Mouse (Mus musculus) inflammation-experienced regulatory T-cells, adult 6 months (primary cell): ENCODE results near the gene Fbln1. TPM values are rescaled to one million over a fixed set of nuclear protein-coding genes. Genes with fewer than 3 reads are reported as not detected.
"Not testable (repeated sequence)": the region's sequence is repeated elsewhere in the genome, so short reads cannot be mapped to it uniquely, and the experiment has no call there.

Source experiments
- ATAC-seq: one replicate; pipeline ENCODE4 v1.8.0; 2017
- polyA plus RNA-seq, 3 experiments: library from polyadenylated mRNA; unstranded; fragments of 100-300 nt; shearing (Covaris generic); gene quantifications; one replicate each; pipeline ENCODE4 v1.2.1; 2017

The Fbln1 gene
- polyA plus RNA-seq, 3 experiments from 2014 or later = not detected

DNA sequence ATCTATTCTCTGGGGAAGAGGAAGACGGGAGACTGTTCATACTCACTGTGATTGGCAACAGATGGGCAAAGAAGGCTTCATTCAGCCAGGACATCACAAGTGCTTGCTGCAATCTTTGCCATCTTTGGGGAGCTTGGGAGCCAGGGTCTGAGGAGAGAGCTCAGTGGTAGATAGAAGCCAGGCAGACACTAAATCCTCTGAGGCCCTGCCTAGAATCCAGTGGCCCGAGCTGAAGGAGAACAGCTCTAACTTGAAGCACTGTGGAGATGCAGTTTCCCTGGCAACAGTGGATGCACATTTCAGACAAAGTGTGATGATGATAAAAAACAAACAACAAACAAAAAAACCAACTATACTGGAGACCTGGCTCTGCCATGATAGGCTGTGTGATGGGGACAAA, 90.2 kb downstream of the Fbln1 start:
- no peak for ATAC-seq

DNA sequence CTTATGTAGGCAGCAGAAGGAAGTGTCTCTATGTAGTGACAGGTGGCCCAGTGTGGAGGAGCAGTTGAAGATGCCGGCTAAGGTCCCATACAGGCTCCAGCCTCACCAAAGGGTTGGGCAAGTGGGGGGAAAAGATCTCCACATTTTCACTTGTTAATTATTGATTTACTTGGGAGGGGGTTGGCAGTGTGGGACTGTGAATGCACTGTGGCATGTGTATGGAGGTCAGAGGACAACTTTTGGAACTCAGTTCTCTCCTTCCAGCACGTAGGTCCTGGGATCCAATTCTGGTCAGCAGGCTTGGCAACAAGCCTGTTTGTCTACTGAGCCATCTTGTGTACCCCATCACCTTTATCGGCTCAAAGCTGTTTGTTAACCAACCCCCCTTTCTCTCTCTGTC, 90.8 kb downstream of the Fbln1 start:
- no peak for ATAC-seq

DNA sequence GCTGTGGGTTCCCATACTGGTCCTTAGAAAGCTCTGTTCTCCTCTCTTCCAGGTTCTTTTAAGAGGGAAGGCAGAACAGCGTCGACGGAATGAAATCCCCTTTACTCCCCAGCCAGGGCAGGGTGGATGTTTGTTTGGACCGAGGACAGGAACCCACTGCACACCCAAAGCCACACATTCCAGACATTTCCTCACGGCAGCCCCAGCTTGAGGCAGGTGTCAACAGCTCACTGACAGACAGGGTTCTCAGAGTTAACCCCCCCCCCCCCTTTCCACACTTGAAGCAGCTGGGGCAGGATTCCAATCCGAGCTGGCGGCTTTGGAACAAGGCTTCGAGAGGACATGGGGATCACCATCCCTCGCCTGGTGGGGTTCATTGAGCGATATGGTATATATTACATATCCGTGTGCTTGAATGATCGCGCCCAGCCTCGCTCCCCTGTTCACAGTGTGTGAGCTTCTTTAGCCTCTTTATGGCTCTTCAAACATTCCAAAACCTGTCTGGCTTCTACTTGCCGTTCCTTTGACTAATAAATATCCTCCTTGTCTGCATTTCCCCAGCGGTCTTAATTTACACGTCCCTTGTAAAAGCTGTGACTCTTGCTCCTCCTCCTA, 92.5 kb downstream of the Fbln1 start:
- ATAC-seq = no peak

DNA sequence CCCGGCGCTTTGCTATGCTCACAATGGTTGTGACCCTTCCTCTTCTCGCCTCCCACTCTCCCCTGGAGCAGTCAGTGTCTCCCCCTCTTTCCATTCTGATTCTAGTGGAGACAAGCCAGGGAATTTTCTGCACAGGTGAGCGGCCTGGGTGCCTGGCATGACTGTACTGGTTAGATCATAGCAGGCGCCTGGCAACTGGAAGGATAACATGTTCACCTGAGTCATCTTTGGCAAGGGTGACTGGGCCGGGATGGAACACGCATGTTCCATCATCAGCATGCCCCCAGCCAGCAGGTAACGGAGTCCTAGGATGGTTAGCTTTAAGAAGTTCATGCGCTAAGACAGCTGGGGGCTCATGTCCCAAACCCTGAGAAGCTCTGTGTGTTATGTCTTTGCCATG, 93.2 kb downstream of the Fbln1 start:
- no peak for ATAC-seq

DNA sequence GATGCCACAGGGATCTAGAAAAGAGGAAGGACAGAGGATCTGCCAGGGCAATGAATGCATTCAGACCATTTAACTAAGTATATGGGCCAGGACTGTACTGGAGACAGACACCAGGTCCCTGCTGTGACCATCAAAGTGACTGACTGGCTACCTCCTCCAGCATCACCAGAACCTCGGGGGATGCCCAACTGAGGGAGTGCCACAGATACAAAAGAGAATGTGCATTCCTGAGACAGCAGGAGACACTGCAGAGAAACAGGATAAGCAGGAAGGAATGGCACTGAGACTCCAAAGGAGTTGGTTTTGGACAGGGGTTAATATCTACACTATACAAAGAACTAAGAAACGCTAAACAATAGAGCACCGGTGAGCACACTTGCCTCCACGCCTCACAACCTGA, 97.5 kb downstream of the Fbln1 start:
- no peak for ATAC-seq

DNA sequence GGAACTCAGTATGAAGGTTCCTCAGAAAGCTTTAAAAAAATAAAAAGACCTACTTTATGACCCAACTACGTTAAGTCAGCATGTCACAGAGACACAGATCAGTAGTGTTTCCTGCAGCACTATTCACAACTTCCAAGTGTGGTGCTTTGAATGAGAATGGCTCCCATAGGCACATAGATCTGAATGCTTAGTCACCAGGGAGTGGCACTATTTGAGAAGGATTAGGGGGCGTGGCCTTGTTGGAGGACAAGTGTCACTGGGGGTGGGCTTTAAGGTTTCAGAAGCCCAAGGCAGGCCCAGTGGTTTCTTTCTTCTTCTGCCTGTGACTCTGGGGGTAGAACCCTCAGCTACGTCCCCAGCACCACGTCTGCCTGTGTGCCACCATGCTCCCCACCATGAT, 98.2 kb downstream of the Fbln1 start:
- no peak for ATAC-seq

DNA sequence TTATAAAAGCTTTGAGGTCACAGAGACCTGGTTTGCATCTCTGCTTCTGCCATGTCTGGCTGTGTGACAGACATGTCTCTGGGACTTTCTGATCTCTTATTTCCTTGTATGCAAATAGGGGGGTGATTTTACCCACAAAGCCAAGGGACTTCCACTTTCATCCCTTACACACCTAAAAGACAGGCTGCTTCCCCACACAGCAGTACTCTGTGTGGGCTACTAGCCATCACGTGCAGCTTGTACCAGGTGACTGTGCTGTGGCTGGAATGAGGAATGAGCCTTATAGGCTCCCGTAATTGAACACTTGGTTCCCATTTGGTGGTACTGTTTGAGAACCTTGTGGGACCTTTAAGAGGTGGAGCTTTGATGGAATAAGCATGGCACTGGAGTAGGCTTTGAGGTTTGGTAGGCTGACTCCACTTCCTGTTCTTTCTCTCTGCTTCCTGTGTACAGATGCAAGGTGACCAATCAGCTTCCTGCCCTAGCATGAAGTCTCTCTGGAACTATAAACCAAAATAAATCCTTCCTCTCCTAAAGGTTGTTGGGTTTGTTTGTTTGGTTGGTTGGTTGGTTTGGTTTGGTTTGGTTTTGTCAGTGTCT, 101.4 kb downstream of the Fbln1 start:
- ATAC-seq = no peak

DNA sequence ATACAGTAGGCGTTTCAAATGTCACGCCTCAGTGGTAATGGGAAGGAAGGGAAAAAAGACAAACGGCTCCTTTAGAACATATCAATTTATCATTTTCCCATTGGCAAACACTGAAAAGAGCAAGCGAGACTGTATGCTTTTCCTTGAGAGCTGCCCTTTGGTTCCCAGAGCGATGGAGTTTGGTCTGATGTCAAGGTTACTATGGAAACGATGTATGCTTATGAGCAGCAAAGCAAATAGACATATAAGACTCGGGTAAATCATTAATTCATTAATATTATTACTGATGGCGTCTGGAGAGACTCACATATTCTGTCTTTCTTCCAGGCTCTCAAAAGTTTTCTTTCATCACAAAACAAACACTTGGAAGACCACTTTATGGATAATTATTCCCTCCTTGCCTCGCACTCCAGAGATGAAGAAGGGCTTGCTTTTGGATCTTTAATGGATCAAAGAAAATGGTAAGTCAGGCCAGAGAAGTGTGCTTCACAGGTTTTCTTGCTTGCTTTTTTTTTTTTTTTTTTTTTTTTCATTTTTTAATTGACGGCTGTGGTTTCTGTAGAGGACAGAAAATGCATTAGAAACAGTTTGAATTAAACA, 105.4 kb downstream of the Fbln1 start:
- ATAC-seq = no peak

DNA sequence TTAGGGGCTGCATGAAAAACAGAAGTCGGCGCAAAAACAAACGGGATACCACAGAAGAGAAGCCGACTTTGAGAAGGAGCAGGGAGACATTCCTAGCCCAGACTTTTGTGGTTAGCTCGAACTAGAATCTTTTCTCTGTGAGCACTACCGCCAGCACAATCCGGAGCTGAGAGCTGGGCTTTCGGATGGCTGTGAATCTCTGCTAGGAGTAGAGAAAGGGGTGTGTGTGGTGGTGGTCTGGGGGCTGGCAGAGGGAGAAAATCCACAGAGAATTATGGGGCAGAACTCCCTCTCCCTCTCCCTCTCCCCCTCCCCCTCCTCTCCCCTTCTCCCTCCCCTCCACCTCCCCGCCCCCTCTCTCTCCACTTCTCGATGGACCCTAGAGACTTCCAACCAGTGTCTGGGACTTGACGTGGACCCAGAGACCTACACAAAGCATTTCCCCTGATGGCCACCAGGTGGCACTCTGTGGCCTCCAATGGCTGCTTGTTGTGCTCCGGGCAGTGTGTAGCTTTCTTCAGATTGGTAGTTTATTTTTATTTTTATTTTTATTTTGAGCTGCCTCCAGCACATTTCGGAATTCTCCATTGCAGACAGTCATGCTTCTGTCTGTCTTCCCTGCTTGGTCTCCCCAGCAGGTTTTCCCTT, 109.8 kb downstream of the Fbln1 start:
- ATAC-seq = no peak

DNA sequence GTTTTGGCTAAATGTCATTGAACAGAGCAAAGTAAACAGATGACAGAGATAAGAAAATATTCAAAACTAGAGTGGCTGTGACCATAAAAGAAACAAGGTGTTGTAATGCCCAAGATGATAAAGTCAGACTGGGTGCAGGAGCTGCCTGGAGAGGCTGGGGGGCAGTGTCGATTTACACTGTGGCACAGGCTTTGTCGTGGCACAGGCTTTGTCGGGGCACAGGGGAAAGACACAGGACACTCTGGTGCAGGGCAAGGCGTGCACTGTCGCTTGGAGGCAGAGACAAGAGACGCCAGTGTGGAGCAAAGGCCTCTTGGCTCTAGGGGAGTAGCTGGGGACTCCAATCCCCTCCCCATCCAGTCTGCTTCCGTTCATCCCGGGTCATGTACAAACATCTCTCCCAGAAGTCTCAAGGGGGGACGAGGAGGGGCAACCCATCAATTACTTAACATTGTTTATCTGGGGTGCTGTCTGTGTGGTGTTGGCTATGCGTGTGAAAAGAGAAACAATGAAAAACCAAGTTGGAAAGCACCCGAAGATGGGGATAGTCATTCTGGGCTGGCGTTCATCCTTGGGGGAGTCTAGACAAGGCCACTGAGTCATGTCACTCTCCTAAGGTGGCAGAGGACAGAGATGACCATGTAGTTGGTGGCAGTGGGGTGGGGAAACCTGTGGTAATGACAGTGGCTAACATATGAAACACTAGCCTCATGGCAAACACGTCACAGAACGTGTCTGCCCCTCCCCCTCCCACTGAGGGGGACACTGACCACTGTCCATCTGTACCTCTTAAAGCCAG, 110.8 kb downstream of the Fbln1 start:
- no peak for ATAC-seq

DNA sequence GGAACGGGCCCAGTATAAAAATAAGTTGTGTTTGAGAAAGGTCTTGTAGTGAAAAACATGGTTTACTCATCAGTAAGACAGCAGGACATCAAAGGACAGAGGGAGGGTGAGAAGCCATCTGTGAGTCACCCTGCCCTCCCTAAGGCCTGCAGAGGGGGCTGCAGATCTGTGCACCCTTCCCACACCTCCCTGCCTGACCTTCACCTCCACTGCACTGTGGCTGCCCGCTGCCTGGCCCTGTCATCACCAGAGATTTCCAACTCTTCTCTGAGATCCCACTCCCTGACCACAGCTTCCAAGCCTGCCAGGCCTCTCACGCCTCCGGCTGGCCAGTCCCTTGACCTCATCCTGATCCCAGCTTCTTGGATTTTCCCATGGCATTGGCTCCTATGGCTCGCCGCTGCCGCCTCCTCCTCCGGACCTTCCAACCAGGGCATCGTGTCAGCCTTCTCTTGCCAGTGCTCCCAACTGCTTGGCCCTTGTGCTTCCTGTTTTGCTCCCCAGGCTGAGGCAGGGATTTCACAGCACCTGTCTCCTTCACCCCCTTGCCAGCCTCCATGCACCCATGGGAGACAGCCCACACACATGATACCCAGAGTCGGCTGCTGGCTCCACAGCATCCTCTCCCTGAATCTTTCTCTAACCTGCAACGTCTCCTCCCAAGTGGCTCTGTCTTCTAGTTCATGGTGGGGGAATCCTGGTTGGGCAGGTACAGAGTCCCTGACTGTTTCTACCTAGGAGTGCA, 114.3 kb downstream of the Fbln1 start:
- ATAC-seq = no peak

DNA sequence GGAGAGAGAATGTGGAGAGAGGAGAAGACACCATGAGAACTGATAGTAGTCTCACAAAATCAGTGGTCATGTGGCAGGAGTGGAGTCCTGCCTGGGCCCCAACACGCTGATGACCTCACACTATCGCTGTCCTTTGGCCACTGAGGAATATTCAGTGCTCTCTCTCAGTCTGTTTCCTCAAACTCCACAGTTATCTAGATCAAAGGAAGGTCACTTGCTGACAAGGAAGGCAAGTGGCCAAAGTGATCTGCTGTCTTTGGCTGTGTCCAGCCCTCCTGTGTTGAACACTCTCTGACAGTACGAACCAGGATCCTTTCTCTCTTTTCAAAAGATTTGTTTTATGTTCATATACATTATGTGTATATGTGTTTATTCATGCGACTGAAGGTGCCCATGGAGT, 117.5 kb downstream of the Fbln1 start:
- ATAC-seq = no peak

DNA sequence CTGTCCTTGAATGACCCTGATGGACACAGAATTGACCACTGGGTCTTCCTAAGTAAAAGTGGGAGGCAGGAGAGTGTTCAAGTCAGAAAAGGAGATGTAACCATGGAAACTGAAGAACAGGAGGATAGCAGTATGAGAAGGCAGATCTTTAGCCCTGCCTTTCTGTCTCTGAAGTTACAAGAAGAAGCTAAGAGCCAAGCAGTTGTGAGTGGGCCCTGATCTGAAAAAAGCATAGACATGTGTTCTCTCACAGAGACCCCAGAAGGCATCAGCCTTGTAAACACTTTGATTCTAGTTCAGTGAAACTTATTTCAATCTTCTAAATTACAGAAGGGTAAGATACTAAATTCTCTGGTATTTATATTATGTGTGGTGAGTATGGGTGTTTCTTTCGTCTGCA, 118.7 kb downstream of the Fbln1 start:
- no peak for ATAC-seq

DNA sequence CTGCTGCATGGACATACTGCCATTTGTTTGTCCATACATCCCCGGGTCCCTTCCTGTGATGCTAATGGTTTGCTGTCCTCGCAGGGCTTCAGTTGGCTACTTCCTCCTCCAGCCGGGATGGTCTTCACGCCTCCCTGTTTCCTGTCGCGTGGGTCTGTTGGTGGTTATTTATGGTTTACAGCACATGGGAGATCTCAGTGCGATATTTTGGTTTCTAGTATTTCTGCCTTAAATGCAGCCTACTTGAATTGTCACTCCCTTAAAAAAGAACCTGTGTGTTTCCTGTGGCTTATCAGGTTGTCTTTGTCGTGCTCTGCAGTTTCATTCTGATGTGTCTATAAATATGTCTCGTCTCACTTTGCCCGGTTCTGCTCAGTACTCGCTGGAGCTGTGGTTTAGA, 122.1 kb downstream of the Fbln1 start:
- ATAC-seq = peak; percentile 64

DNA sequence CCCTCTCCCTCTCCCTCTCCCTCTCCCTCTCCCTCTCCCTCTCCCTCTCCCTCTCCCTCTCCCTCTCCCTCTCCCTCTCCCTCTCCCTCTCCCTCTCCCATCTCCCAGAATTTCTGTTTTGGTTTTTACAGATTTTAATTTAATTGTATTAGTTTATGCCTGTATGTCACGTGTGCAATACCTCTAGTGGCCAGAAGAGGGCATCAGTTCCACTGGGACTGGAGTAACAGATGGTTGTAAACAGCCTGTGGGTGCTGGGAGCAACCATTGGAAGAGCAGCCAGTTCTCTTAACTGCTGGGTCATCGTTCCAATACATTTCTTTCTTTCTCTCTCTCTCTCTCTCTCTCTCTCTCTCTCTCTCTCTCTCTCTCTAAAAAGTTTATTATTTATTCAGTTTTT, 122.7 kb downstream of the Fbln1 start:
- ATAC-seq = not testable (repeated sequence)

DNA sequence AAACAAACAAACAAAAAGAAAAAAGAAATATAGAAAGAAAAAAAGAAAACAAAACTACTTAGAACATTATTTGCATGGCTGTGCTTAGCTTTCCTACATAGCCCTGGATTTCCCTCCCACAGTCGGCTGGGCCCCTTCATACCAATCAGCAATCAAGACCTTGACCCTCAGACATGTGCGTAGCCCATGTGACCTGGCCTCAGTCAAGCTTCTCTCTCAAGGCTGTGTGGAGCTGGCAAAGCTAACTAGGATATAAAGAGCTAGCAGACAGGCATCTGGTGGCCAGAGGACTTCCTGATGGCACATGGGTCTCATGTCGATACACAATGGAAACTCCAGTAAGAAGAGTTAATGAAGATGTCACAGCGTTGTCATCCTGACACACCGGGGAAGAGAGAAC, 123.3 kb downstream of the Fbln1 start:
- no peak for ATAC-seq

DNA sequence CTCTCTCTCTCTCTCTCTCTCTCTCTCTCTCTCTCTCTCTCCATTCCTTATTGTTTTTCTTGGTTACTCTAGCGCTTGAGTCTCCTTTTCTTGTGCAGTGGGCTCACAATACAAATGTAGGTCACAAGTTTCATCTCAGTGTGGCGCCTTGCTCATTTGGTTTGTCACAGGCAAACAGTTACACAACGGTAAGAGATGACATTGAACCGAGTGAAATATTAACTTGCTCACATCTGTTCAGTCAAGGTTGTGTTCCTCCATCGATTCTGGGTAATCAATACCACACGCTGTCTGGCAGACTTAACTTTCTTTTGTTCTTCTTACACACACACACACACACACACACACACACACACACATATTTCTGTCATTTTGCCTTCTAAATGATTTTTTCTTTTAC, 124.3 kb downstream of the Fbln1 start:
- ATAC-seq = no peak

DNA sequence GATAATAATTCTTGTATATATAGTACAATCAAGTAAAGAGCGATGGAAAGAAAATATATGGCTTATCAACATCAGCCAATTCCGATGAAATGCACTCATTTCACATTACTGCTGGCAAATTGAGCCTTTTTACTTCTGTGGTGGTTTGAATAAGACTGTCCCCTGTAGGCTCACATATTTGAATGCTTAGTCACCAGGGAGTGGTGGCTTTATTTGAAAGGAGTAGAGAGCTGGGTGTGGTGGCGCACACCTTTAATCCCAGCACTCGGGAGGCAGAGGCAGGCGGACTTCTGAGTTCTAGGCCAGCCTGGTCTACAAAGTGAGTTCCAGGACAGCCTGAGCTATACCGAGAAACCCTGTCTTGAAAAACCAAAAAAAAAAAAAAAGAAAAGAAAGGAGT, 127.8 kb downstream of the Fbln1 start:
- not testable (repeated sequence) for ATAC-seq

DNA sequence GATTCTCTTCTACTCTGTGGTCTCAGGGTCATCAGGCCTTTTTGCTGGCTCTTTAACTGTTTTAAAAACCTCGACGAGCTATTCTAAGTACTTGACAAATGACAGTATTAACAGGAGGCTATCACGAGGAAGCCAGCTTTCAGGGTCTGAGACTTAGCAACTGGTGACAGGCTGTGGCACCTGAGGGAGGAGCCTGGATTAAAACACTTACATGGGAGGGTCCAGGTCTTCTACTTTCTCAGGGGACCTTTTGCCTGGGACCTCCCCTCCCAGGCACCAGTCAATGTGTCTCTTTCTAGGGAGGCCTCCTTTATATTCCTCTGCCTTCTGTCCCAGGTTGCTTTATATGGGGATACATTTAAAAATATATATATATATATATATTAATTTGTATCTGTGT, 128.5 kb downstream of the Fbln1 start:
- no peak for ATAC-seq

DNA sequence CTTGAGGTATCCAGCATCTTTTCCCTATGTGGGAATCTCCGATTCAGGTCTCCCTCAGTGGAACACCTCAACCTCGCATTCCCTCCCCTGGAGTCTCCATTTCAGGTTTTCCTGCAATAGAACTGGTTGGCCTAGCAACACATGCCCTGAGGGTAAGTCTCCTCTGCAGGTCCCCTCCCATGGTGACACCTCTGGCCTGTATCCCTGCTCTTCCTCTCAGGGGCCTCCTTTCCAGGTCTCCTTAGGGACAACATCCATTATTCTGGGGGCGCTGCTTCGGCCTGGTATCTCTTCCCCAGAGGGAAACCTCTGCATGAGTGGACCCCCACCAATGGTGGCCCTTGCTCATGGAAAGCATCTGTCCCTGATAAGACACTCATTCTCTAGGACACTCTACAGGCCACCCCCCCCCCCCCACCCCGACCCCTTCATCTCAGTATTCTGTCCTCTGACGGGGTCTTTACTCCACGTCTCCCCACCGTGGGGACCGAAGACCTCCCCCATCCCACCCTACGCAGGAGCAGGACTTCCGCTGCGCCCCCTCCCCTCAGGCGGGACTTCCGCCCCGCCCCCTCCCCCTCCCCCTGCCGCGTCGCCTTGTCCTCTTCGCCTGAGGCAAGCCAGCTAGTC, 130.0 kb downstream of the Fbln1 start, which contains the start of gene Atxn10:
Atxn10 (plus strand) TSS at position 575 of the 630 bp plus-strand sequence.
- ATAC-seq = no peak
